Mouse (Mus musculus) liver, embryonic 14.5 days (tissue): ENCODE data around the gene Tshr. TPM values are rescaled to one million over a fixed set of nuclear protein-coding genes. Genes with fewer than 3 reads are reported as not detected.

Experiments used
- ATAC-seq: fragments of 200-750 bp; cut with Nextera tagmentation; 2 replicates; pipeline ENCODE4 v1.8.0; 2017; ENCODE audit warnings: moderate number of reproducible peaks, mild to moderate bottlenecking, moderate library complexity; ENCODE audit not compliant: insufficient read depth
- DNase-seq, 3 experiments: peaks; one replicate each; pipeline ENCODE4 v3.0.0-alpha.2; 2012 to 2013; ENCODE audit warnings: low read depth in 3 of 3, low spot score in 3 of 3
- H3K27ac ChIP-seq: fragments of 300-500 bp; sonication (generic); 2 replicates; pipeline ENCODE4 v1.5.1; 2014; ENCODE audit warnings: moderate library complexity, mild to moderate bottlenecking, control low read depth, inconsistent platforms
- H3K27me3 ChIP-seq: fragments of 300-500 bp; sonication (generic); 2 replicates; pipeline ENCODE4 v1.6.1; 2014; ENCODE audit warnings: mild to moderate bottlenecking, low read length, moderate library complexity; ENCODE audit not compliant: control insufficient read depth, insufficient read depth
- H3K36me3 ChIP-seq: fragments of 300-500 bp; sonication (generic); replicated peaks from 2 replicates; pipeline ENCODE4 v1.6.1; 2014; ENCODE audit warnings: low read depth; ENCODE audit not compliant: control insufficient read depth, insufficient read depth
- H3K4me1 ChIP-seq, 2 experiments: fragments of 200-500 bp in 1 of 2; fragments of 300-500 bp in 1 of 2; sonication (generic) in 1 of 2; replicated peaks; 2 replicates each; pipeline ENCODE4 v1.6.1; 2012 to 2014; ENCODE audit warnings: antibody characterized with exemption in 1 of 2, inconsistent platforms in 1 of 2, low read length in 1 of 2; ENCODE audit not compliant: control insufficient read depth in 2 of 2, insufficient read depth in 2 of 2
- H3K4me2 ChIP-seq: fragments of 300-500 bp; sonication (generic); 2 replicates; pipeline ENCODE4 v1.6.1; 2014; ENCODE audit warnings: low read depth, mild to moderate bottlenecking, control low read depth, moderate library complexity
- H3K4me3 ChIP-seq, 2 experiments: fragments of 200-500 bp in 1 of 2; fragments of 300-500 bp in 1 of 2; sonication (generic) in 1 of 2; 2 replicates each; pipeline ENCODE4 v1.5.1; 2012 to 2014; ENCODE audit warnings: low read depth in 2 of 2, low read length in 2 of 2, mild to moderate bottlenecking in 2 of 2, control low read depth in 1 of 2, inconsistent platforms in 1 of 2, moderate library complexity in 1 of 2; ENCODE audit not compliant: insufficient read depth in 1 of 2
- H3K9ac ChIP-seq: fragments of 300-500 bp; sonication (generic); replicated peaks from 2 replicates; pipeline ENCODE4 v1.6.1; 2014; ENCODE audit warnings: mild to moderate bottlenecking, control low read depth, moderate library complexity
- H3K9me3 ChIP-seq: fragments of 300-500 bp; sonication (generic); 2 replicates; pipeline ENCODE4 v1.6.1; 2016; ENCODE audit warnings: low read length, mixed read lengths; ENCODE audit not compliant: control insufficient read depth
- CTCF ChIP-seq: IDR thresholded peaks from 2 replicates; pipeline ENCODE4 v1.5.1; 2016; ENCODE audit warnings: antibody characterized with exemption, low read depth, control low read depth
- EP300 ChIP-seq: IDR thresholded peaks from 2 replicates; pipeline ENCODE4 v1.6.1; 2016; ENCODE audit warnings: antibody characterized with exemption, low read depth
- WGBS: fragments of 180-500 bp; shearing (Covaris S2); extraction: QIAGEN DNeasy Blood & Tissue Kit; methylation state at CpG from one replicate; pipeline ENCODE4 v1.1.7; 2014; ENCODE audit not compliant: insufficient replicate concordance; 5-methylcytosine and 5-hydroxymethylcytosine counted together
- polyA plus RNA-seq, 2 experiments: library from polyadenylated mRNA; depleted of rRNA in 1 of 2; stranded (reverse) in 1 of 2; unstranded in 1 of 2; fragments of >200 nt; fragmentation: Nextera tagmentation in 1 of 2; extraction: Ambion mirVana in 1 of 2; gene quantifications; 2 replicates each; pipeline versions ENCODE4 v1.2.1 to v1.2.3; 2012 to 2014

Tshr gene
- polyA plus RNA-seq, 2 experiments: not detected

GRCm38 (mm10) chr12:91427129-91427528, 42.8 kb downstream of the Tshr start:
- Histone ChIP-seq H3K4me1 (no peaks in the 10 kb centered on the region), H3K9me3 (no peaks in the 10 kb centered on the region), H3K27me3 (no peaks in the 10 kb centered on the region), H3K9ac (no peak overlapping the region), H3K4me3 (no peak overlapping the region), H3K27ac (no peak overlapping the region), H3K36me3 (no peaks in the 10 kb centered on the region), H3K4me2 (no peak overlapping the region)
- ATAC-seq (no peak), DNase-seq (no peak)
- WGBS: 41% methylated on average over 2 of the region's 2 CpGs
- no peak for TF ChIP-seq CTCF
- no peak for TF ChIP-seq EP300

GRCm38 (mm10) chr12:91482195-91482733, 97.9 kb downstream of the Tshr start:
- Histone ChIP-seq H3K4me3 (no peak overlapping the region), H3K27ac (no peak overlapping the region), H3K4me2 (no peak overlapping the region), H3K36me3 (no peaks in the 10 kb centered on the region), H3K9me3 (no peaks in the 10 kb centered on the region), H3K4me1 (no peaks in the 10 kb centered on the region), H3K9ac (no peak overlapping the region), H3K27me3 (no peaks in the 10 kb centered on the region)
- 64% methylated on average over 13 of the region's 13 CpGs for WGBS
- TF ChIP-seq EP300: no peak
- TF ChIP-seq CTCF: no peak
- ATAC-seq: no peak
- no peak for DNase-seq

DNA sequence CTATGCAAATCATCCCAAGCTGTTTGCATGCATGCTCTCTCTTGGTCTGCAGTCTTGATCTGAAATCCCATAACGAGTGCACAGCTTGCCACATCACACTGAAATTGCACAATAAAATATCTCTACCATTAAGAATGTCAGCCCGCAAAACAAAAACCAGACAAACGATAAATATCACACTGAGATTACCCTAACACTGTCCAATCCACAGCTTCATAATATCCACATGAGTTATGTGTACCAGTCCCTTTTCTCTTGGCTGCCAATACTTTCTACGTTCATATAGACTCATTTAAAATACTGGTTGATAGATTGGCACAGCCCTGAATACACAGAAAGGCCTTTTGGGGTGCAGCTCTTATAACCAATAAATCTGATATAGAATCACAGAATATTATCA, 102.0 kb downstream of the Tshr start:
- no peak for ATAC-seq
- no peak for DNase-seq
- Histone ChIP-seq H3K27me3 (no peaks in the 10 kb centered on the region), H3K9me3 (no peaks in the 10 kb centered on the region), H3K4me3 (no peak overlapping the region), H3K4me2 (no peak overlapping the region), H3K9ac (no peak overlapping the region), H3K27ac (no peak overlapping the region), H3K36me3 (no peaks in the 10 kb centered on the region), H3K4me1 (no peaks in the 10 kb centered on the region)
- TF ChIP-seq EP300 (no peak), CTCF (no peak)
- 68% methylated on average over 4 of the region's 4 CpGs for WGBS

GRCm38 (mm10) chr12:91488406-91488805, 104.0 kb downstream of the Tshr start:
- H3K4me1 ChIP-seq: no peaks in the 10 kb centered on the region
- H3K36me3 ChIP-seq: no peaks in the 10 kb centered on the region
- DNase-seq (no peak), ATAC-seq (no peak)
- 36% methylated on average over 3 of the region's 3 CpGs for WGBS
- no peaks in the 10 kb centered on the region for H3K27me3 ChIP-seq
- no peak overlapping the region for H3K4me3 ChIP-seq
- no peak overlapping the region for H3K9ac ChIP-seq
- no peak overlapping the region for H3K4me2 ChIP-seq
- no peaks in the 10 kb centered on the region for H3K9me3 ChIP-seq
- H3K27ac ChIP-seq: no peak overlapping the region
- TF ChIP-seq EP300: no peak
- no peak for TF ChIP-seq CTCF

- DNase-seq (no peak), ATAC-seq (no peak)
- Histone ChIP-seq H3K4me3 (no peak overlapping the region), H3K27ac (no peak overlapping the region), H3K9ac (no peak overlapping the region), H3K4me2 (no peak overlapping the region), H3K27me3 (no peaks in the 10 kb centered on the region), H3K4me1 (no peaks in the 10 kb centered on the region), H3K9me3 (no peaks in the 10 kb centered on the region), H3K36me3 (no peaks in the 10 kb centered on the region)
- TF ChIP-seq CTCF: no peak
- no peak for TF ChIP-seq EP300
- WGBS: 52% methylated on average over 11 of the region's 11 CpGs
Observed at GRCm38 (mm10) chr12:91495497-91496225, 111.3 kb downstream of the Tshr start.
